Mouse (Mus musculus) lung, postnatal 25 days (tissue): ENCODE data around the gene Atxn7.

Experiments
- DNase-seq: peaks from one replicate; pipeline ENCODE4 v3.0.0; 2022; ENCODE audit warnings: low spot score

Gene Atxn7

DNA sequence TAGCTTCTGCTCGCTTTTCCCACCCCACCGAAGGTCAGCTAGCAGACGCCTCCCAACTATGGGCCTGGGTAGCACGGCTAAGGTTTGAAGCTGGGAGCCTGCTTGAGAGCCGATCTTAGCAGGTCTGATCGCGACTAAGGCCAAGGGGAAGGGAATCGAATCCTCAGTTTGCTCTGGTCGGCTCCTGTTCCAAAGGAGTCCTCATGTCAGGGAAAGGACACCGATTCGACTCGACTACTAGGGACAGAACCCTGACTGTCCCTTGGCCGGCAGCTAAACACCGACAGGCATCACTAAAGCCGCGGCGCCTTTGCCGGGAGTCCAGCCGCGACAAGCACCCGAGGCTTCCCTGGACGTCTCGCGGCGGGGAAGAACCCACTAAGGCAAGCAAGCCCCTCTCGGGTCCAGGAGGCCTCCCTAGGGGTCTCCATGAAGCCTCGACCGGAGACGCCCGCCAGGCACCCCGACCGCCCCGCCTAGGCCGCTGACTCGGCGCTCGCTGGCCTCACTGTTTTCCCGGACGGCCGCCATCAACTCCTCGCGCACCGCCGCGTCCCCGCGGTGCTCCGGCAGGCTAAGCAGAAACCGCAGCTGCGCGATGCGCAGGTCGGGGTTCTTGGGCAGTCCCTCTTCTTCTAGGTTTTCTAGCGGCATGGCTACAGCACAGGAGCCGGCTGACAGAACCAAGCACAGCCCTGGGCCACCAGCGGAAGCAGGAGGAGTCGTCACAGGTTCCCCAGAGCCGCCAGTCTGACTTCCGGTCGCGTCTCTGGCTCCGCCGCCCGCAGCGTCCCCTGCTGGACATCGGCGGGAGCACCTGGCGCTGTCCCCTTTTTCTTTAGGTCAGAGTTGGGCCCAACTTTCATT lies 159.2 kb downstream of the Atxn7 start, which contains the start of gene Psmd6:
Psmd6 (minus strand) TSS at position 755 of the 867 bp plus-strand sequence.
- peak; percentile 86 for DNase-seq
